Mouse (Mus musculus): ENCODE measurements around the gene Trpm3. TPM values are rescaled to one million over a fixed set of nuclear protein-coding genes. Genes with fewer than 3 reads are reported as not detected.

The Trpm3 gene
- polyA plus RNA-seq, 1 experiment = 1.2 TPM

DNA sequence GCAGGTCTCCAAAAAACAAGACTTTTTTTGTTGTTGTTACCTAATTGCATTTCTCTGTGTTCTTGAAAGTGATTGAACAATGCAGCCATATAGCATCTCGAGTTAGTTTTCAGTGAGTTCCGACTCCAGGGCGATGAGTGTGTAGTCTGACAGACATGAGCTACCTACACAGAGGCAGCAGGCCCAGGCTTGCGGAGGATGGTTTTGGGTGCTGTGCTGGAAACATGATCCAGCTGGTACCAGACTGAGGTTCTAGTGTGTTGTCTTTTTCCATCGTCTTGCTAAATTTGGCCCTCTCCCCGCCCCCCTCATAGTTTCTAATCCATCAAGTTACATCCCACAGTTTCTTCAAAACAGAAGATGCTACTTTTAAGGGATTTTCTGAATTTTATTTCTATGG lies 110.2 kb downstream of the Trpm3 start:
- no peak for TF ChIP-seq CTCF (IDR thresholded peaks at IDR 0.05; ENCODE audit: control insufficient read depth, insufficient read depth, insufficient replicate concordance, low read depth, low read length)
- TF ChIP-seq POLR2A (IDR thresholded peaks at IDR 0.05; ENCODE audit: control insufficient read depth, low read depth, low read length) = no peak
- Histone ChIP-seq H3K4me1 (ENCODE audit: control insufficient read depth, insufficient read depth, low read length) (no peaks in the 10 kb centered on the region), H3K36me3 (ENCODE audit: control insufficient read depth, insufficient read depth, low read length) (no peaks in the 10 kb centered on the region), H3K27me3 (ENCODE audit: control insufficient read depth, insufficient read depth, low read length) (no peaks in the 10 kb centered on the region), H3K4me3 (ENCODE audit: control insufficient read depth, low read depth, low read length) (no peak overlapping the region), H3K27ac (ENCODE audit: control insufficient read depth, insufficient read depth, low read depth, low read length) (no peak overlapping the region)

DNA sequence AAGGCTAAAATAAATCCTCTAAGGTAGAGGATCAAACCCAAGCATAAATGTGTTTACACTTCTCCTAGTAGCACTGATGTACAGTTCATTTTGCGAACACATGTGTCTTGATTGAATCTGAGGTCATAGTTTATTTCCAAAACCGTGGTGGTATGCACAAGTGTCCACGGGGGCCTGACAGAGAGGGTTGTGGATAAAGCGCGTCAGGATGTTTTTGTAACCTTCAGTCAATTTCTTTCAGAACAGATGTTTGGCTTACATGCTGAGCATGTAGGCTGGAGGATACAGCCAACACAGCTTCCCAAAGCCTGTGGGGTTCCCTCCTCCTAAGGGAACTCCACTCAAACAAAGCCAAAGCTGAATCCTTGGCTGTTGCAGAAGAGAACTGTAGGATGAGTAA lies 134.1 kb downstream of the Trpm3 start:
- Histone ChIP-seq H3K36me3 (ENCODE audit: control insufficient read depth, insufficient read depth, low read length) (no peaks in the 10 kb centered on the region), H3K27me3 (ENCODE audit: control insufficient read depth, insufficient read depth, low read length) (no peaks in the 10 kb centered on the region), H3K4me1 (ENCODE audit: control insufficient read depth, insufficient read depth, low read length) (no peaks in the 10 kb centered on the region), H3K4me3 (ENCODE audit: control insufficient read depth, low read depth, low read length) (no peak overlapping the region), H3K27ac (ENCODE audit: control insufficient read depth, insufficient read depth, low read depth, low read length) (no peak overlapping the region)
- TF ChIP-seq POLR2A (IDR thresholded peaks at IDR 0.05; ENCODE audit: control insufficient read depth, low read depth, low read length) (no peak), CTCF (IDR thresholded peaks at IDR 0.05; ENCODE audit: control insufficient read depth, insufficient read depth, insufficient replicate concordance, low read depth, low read length) (no peak)

DNA sequence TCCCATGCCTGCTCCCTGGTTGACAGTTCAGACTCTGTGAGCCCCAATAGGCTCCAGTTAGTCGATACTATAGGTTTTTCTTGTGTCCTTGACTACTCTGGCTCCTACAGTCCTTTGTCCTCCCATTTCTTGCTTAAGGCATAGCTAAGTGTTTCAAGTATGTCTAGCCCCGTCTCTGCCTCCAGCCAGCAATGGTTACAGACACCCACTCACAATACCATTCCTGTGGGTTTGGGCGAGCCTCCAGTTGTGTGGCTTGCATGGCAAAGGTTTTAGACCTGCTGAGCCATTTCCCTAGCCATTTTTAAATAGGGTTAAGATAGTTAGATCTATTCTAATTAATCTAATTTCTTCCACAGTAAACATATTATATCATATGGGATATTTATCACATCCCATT lies 145.8 kb downstream of the Trpm3 start:
- Histone ChIP-seq H3K4me1 (ENCODE audit: control insufficient read depth, insufficient read depth, low read length) (no peaks in the 10 kb centered on the region), H3K27me3 (ENCODE audit: control insufficient read depth, insufficient read depth, low read length) (no peaks in the 10 kb centered on the region), H3K4me3 (ENCODE audit: control insufficient read depth, low read depth, low read length) (no peak overlapping the region), H3K27ac (ENCODE audit: control insufficient read depth, insufficient read depth, low read depth, low read length) (no peak overlapping the region), H3K36me3 (ENCODE audit: control insufficient read depth, insufficient read depth, low read length) (no peaks in the 10 kb centered on the region)
- no peak for TF ChIP-seq CTCF (IDR thresholded peaks at IDR 0.05; ENCODE audit: control insufficient read depth, insufficient read depth, insufficient replicate concordance, low read depth, low read length)
- TF ChIP-seq POLR2A (IDR thresholded peaks at IDR 0.05; ENCODE audit: control insufficient read depth, low read depth, low read length) = no peak

DNA sequence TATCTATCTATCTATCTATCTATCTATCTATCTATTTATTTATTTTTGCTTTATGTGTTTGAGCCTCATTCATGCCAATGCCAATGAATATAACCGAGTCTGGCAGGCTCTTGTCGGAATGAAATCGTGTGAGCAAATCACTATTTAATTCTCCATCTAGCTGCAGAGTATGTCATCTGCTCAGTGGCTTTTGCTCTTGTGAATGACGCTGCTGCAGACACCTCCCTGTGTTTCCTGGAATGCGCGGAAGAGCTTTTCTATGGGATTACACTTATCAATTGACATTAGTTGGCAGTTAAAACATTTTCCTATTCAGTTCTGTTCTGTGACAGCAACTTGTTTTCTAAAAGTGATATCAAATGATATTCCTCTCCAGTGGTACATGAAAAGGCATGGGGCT lies 153.8 kb downstream of the Trpm3 start:
- TF ChIP-seq POLR2A (IDR thresholded peaks at IDR 0.05; ENCODE audit: control insufficient read depth, low read depth, low read length) (no peak), CTCF (IDR thresholded peaks at IDR 0.05; ENCODE audit: control insufficient read depth, insufficient read depth, insufficient replicate concordance, low read depth, low read length) (no peak)

DNA sequence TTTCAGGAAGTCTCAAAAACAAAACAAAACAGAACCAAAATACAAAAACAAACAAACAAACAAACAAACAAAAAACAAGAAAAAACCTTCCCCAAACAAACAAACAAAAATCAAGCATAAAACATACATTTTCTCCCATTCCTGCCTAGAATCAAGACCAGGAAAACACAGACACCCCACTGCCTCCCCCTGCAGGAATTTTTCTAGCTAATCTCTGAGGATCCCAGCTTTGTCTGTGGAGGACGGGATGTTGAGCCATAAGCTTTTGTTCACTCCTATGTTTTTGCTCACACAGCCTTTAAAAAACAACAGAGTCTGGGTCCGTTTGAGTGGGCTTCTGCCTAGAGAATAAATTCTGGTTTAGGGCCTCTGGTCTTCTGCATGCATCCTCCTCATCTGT lies 162.1 kb downstream of the Trpm3 start:
- H3K27ac ChIP-seq (ENCODE audit: control insufficient read depth, insufficient read depth, low read depth, low read length) = no peak overlapping the region
- H3K27me3 ChIP-seq (ENCODE audit: control insufficient read depth, insufficient read depth, low read length) = no peaks in the 10 kb centered on the region
- TF ChIP-seq CTCF (IDR thresholded peaks at IDR 0.05; ENCODE audit: control insufficient read depth, insufficient read depth, insufficient replicate concordance, low read depth, low read length) (no peak), POLR2A (IDR thresholded peaks at IDR 0.05; ENCODE audit: control insufficient read depth, low read depth, low read length) (no peak)

More for the DNA sequence above, 153.8 kb downstream of the Trpm3 start:
- Histone ChIP-seq H3K27ac (ENCODE audit: control insufficient read depth, insufficient read depth, low read depth, low read length) (no peak overlapping the region), H3K27me3 (ENCODE audit: control insufficient read depth, insufficient read depth, low read length) (no peaks in the 10 kb centered on the region), H3K4me3 (ENCODE audit: control insufficient read depth, low read depth, low read length) (no peak overlapping the region), H3K4me1 (ENCODE audit: control insufficient read depth, insufficient read depth, low read length) (no peaks in the 10 kb centered on the region), H3K36me3 (ENCODE audit: control insufficient read depth, insufficient read depth, low read length) (no peaks in the 10 kb centered on the region)

DNA sequence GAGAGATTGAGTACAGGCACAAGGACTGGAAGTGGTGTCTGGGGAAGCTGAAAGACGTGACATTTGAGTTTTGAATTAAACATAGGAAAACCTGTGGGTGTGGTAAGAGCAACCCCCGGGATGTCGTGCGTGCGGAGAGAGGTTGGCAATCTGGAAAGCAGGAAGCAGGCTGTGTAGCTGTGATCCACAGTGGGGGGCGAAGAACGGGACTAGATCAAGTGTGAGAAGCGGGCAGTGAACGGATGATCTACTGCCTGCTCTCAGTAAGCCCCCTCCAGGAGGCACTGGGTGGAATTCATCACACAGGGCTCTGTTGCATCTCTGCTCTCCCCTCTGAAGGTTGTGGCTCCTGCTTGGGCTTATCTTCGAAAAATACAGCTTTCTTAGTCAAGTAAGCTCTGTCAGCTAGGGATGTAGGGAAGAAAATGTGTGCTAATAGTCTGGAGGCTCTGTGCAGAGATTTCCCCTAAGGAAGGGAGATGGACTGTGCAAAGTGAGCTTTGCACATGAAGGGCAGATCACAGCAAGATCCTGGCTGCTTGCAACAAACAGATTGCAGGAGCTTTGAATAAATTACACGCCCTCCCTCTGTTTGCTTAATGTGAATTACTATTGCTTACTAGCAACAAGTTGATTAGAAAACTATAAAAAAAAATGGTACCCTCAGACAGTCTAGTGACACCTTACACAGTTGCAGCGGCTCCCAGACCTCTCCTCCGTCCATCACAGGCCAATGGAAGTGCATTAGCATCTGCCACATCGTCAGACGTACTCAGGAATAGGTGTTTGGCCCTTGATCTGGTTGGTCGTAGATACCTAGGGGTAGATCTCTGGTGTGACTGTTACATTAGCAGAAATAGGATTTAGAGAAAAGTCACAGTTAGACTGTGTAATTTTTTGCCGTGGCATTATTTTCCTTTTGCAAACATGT lies 164.4 kb downstream of the Trpm3 start:
- H3K4me1 ChIP-seq (ENCODE audit: control insufficient read depth, insufficient read depth, low read length) = peaks cover 2% of the 10 kb centered on the region; the same call in 1 of the 2 replicates
- H3K27ac ChIP-seq (ENCODE audit: control insufficient read depth, insufficient read depth, low read depth, low read length) = no peak overlapping the region
- H3K4me3 ChIP-seq (ENCODE audit: control insufficient read depth, low read depth, low read length) = no peak overlapping the region
- no peaks in the 10 kb centered on the region for H3K36me3 ChIP-seq (ENCODE audit: control insufficient read depth, insufficient read depth, low read length)
- no peak for TF ChIP-seq CTCF (IDR thresholded peaks at IDR 0.05; ENCODE audit: control insufficient read depth, insufficient read depth, insufficient replicate concordance, low read depth, low read length)
- TF ChIP-seq POLR2A (IDR thresholded peaks at IDR 0.05; ENCODE audit: control insufficient read depth, low read depth, low read length) = no peak
- no peaks in the 10 kb centered on the region for H3K27me3 ChIP-seq (ENCODE audit: control insufficient read depth, insufficient read depth, low read length)

More for the DNA sequence above, 162.1 kb downstream of the Trpm3 start:
- H3K4me3 ChIP-seq (ENCODE audit: control insufficient read depth, low read depth, low read length) = no peak overlapping the region
- H3K4me1 ChIP-seq (ENCODE audit: control insufficient read depth, insufficient read depth, low read length) = peaks cover 2% of the 10 kb centered on the region; the same call in 1 of the 2 replicates
- H3K36me3 ChIP-seq (ENCODE audit: control insufficient read depth, insufficient read depth, low read length) = no peaks in the 10 kb centered on the region

DNA sequence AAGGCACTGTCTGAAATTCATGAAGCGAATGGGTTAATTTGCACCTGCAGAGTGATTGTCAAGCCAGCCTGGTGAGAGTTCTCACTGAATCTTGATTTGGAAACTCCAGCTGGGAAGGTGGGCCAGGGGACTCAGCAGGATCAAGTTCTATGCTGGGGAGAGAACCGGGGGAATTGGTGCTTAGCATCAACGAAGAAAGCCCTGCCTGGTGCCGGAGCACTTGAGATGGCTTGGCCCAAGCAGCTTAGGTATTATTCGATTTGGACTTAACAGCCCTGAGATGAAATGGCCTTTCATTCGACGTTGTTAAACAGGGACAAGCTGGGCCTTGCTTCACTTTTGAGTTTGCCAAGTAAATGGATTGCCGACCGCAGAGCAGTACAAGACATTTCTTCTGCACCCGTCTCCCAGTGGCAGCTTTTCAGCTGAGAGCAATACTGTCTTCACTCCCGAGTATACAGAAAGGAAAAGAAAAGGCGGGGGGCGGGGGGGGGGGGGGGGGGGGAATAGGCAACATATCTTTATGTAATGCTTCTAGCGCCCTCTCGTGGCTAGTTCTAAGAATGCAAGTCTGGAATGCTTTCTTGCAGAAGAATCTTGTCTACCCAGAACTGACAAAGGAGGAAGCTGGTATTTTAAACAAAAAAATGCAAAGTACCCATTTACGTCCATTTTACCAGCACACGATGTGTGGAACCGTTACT lies 165.3 kb downstream of the Trpm3 start:
- Histone ChIP-seq H3K4me1 (ENCODE audit: control insufficient read depth, insufficient read depth, low read length) (peaks cover 2% of the 10 kb centered on the region; the same call in 1 of the 2 replicates), H3K27me3 (ENCODE audit: control insufficient read depth, insufficient read depth, low read length) (no peaks in the 10 kb centered on the region), H3K36me3 (ENCODE audit: control insufficient read depth, insufficient read depth, low read length) (no peaks in the 10 kb centered on the region), H3K27ac (ENCODE audit: control insufficient read depth, insufficient read depth, low read depth, low read length) (no peak overlapping the region), H3K4me3 (ENCODE audit: control insufficient read depth, low read depth, low read length) (no peak overlapping the region)
- peak; percentile 29; the same call in 1 of the 2 replicates for TF ChIP-seq CTCF (IDR thresholded peaks at IDR 0.05; ENCODE audit: control insufficient read depth, insufficient read depth, insufficient replicate concordance, low read depth, low read length)
- TF ChIP-seq POLR2A (IDR thresholded peaks at IDR 0.05; ENCODE audit: control insufficient read depth, low read depth, low read length) = no peak
